Mouse (Mus musculus): Measurements from ENCODE around the gene Apex1. TPM values are rescaled to one million over a fixed set of nuclear protein-coding genes. Genes with fewer than 3 reads are reported as not detected.

Apex1 gene
- polyA plus RNA-seq, 1 experiment: 31.3 TPM

GRCm38 (mm10) chr14:50927366-50927765, 2.6 kb downstream of the Apex1 start:
- Histone ChIP-seq H3K27ac (ENCODE audit: insufficient read depth, low read depth, low read length) (no peak overlapping the region), H3K27me3 (replicated peaks; ENCODE audit: control insufficient read depth, insufficient read depth, low read length) (no peaks in the 10 kb centered on the region), H3K4me3 (ENCODE audit: insufficient read depth, low read depth, low read length) (no peak overlapping the region), H3K36me3 (ENCODE audit: control insufficient read depth, insufficient read depth, low read length) (no peaks in the 10 kb centered on the region; the same call in 1 of the 2 replicates), H3K4me1 (ENCODE audit: control insufficient read depth, insufficient read depth, low read length) (peaks cover 11% of the 10 kb centered on the region; the same call in 1 of the 2 replicates)
- 72% methylated on average over 3 of the region's 3 CpGs for WGBS
- no peak for DNase-seq
- TF ChIP-seq CTCF (conservative IDR thresholded peaks at IDR 0.05; ENCODE audit: insufficient read depth, insufficient read length, low read depth, low read length) (no peak), POLR2A (IDR thresholded peaks at IDR 0.05; ENCODE audit: low read depth, low read length) (no peak)

DNA sequence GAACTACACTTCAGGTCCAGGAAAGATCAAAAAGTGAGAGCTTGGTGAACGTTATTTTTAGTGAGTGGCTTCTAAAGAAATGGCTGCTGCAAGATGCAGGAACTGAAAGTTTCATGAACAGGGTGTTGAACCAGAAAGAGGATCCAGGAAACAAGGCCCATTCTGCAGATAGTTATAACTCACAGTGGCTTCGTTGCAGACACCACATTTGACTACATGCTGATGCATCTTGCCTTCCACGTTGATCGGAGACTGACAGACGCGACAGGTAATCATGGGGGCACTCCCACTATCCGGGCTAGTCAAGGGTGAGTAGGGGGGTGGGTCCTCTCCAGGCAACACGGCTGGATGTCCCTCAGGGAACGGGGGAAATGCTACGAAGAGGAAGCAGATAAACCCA, 5.2 kb downstream of the Apex1 start:
- 7% methylated on average over 10 of the region's 10 CpGs for WGBS

DNA sequence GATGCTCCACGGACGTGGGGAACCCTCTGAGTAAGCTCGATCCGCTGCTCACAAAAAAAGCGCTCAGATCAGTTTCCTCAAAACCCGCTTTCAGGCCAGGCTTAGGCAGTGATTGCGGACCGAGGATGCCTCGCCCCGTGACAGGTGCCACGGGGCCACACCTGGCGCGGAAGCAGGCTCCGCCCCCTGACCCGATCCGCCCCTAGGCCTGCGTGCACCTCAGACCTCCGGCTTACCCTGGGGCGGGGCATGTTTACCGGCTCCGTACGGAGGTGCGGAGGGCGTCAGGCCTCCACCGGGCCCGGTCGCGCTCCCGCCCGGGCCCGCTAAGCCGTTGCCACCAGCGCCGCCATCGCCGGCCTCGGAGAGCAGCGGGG, 5.6 kb downstream of the Apex1 start:
- H3K27ac ChIP-seq (ENCODE audit: insufficient read depth, low read depth, low read length): peak overlapping the region; percentile 78
- no peak for TF ChIP-seq POLR2A (IDR thresholded peaks at IDR 0.05; ENCODE audit: low read depth, low read length)
- TF ChIP-seq CTCF (conservative IDR thresholded peaks at IDR 0.05; ENCODE audit: insufficient read depth, insufficient read length, low read depth, low read length): no peak
- no peaks in the 10 kb centered on the region for H3K27me3 ChIP-seq (replicated peaks; ENCODE audit: control insufficient read depth, insufficient read depth, low read length)
- peak; percentile 81 for DNase-seq
- under 1% methylated on average over 38 of the region's 38 CpGs for WGBS
- peaks cover 11% of the 10 kb centered on the region; the same call in 1 of the 2 replicates for H3K4me1 ChIP-seq (ENCODE audit: control insufficient read depth, insufficient read depth, low read length)
- peak overlapping the region; percentile 75 for H3K4me3 ChIP-seq (ENCODE audit: insufficient read depth, low read depth, low read length)
- H3K36me3 ChIP-seq (ENCODE audit: control insufficient read depth, insufficient read depth, low read length): no peaks in the 10 kb centered on the region; the same call in 1 of the 2 replicates

More for the DNA sequence above, 5.2 kb downstream of the Apex1 start:
- TF ChIP-seq CTCF (conservative IDR thresholded peaks at IDR 0.05; ENCODE audit: insufficient read depth, insufficient read length, low read depth, low read length) (no peak), POLR2A (IDR thresholded peaks at IDR 0.05; ENCODE audit: low read depth, low read length) (no peak)
- Histone ChIP-seq H3K36me3 (ENCODE audit: control insufficient read depth, insufficient read depth, low read length) (no peaks in the 10 kb centered on the region; the same call in 1 of the 2 replicates), H3K4me1 (ENCODE audit: control insufficient read depth, insufficient read depth, low read length) (peaks cover 11% of the 10 kb centered on the region; the same call in 1 of the 2 replicates), H3K27me3 (replicated peaks; ENCODE audit: control insufficient read depth, insufficient read depth, low read length) (no peaks in the 10 kb centered on the region), H3K27ac (ENCODE audit: insufficient read depth, low read depth, low read length) (peak overlapping the region; percentile 78; the same call in 1 of the 2 replicates), H3K4me3 (ENCODE audit: insufficient read depth, low read depth, low read length) (peak overlapping the region; percentile 75)
- peak; percentile 23 for DNase-seq

- WGBS: under 1% methylated on average over 65 of the region's 68 CpGs
- H3K4me3 ChIP-seq (ENCODE audit: insufficient read depth, low read depth, low read length): peak within 1 kb of the TSS; percentile 75
- H3K27ac ChIP-seq (ENCODE audit: insufficient read depth, low read depth, low read length): peak within 1 kb of the TSS; percentile 78
- H3K4me1 ChIP-seq (ENCODE audit: control insufficient read depth, insufficient read depth, low read length): peaks cover 11% of the 10 kb centered on the region; the same call in 1 of the 2 replicates
- no peaks in the 10 kb centered on the region for H3K27me3 ChIP-seq (replicated peaks; ENCODE audit: control insufficient read depth, insufficient read depth, low read length)
- H3K36me3 ChIP-seq (ENCODE audit: control insufficient read depth, insufficient read depth, low read length): no peaks in the 10 kb centered on the region; the same call in 1 of the 2 replicates
- DNase-seq: peak; percentile 100
- no peak for TF ChIP-seq CTCF (conservative IDR thresholded peaks at IDR 0.05; ENCODE audit: insufficient read depth, insufficient read length, low read depth, low read length)
- TF ChIP-seq POLR2A (IDR thresholded peaks at IDR 0.05; ENCODE audit: low read depth, low read length): peak; percentile 19
Observed at GRCm38 (mm10) chr14:50930754-50931492, 6.2 kb downstream of the Apex1 start, which contains the start of the genes Pip4p1 and Pnp. TSS of gene Pip4p1 (minus strand) at chr14:50930856. TSS of gene Pnp (plus strand) at chr14:50931082.

- TF ChIP-seq POLR2A (IDR thresholded peaks at IDR 0.05; ENCODE audit: low read depth, low read length) (no peak), CTCF (conservative IDR thresholded peaks at IDR 0.05; ENCODE audit: insufficient read depth, insufficient read length, low read depth, low read length) (no peak)
- Histone ChIP-seq H3K36me3 (ENCODE audit: control insufficient read depth, insufficient read depth, low read length) (no peaks in the 10 kb centered on the region; the same call in 1 of the 2 replicates), H3K4me1 (ENCODE audit: control insufficient read depth, insufficient read depth, low read length) (peaks cover 11% of the 10 kb centered on the region; the same call in 1 of the 2 replicates), H3K27ac (ENCODE audit: insufficient read depth, low read depth, low read length) (peak overlapping the region; percentile 61), H3K4me3 (ENCODE audit: insufficient read depth, low read depth, low read length) (peak overlapping the region; percentile 73), H3K27me3 (replicated peaks; ENCODE audit: control insufficient read depth, insufficient read depth, low read length) (no peaks in the 10 kb centered on the region)
- 10% methylated on average over 12 of the region's 12 CpGs for WGBS
- DNase-seq: no peak
Observed at GRCm38 (mm10) chr14:50931493-50932020, 6.8 kb downstream of the Apex1 start.

- Histone ChIP-seq H3K4me1 (ENCODE audit: control insufficient read depth, insufficient read depth, low read length) (peaks cover under 1% of the 10 kb centered on the region; the same call in 1 of the 2 replicates), H3K27ac (ENCODE audit: insufficient read depth, low read depth, low read length) (no peak overlapping the region), H3K27me3 (replicated peaks; ENCODE audit: control insufficient read depth, insufficient read depth, low read length) (no peaks in the 10 kb centered on the region), H3K36me3 (ENCODE audit: control insufficient read depth, insufficient read depth, low read length) (no peaks in the 10 kb centered on the region), H3K4me3 (ENCODE audit: insufficient read depth, low read depth, low read length) (no peak overlapping the region)
- DNase-seq: no peak
- TF ChIP-seq CTCF (conservative IDR thresholded peaks at IDR 0.05; ENCODE audit: insufficient read depth, insufficient read length, low read depth, low read length): no peak
- no peak for TF ChIP-seq POLR2A (IDR thresholded peaks at IDR 0.05; ENCODE audit: low read depth, low read length)
- WGBS: 33% methylated on average over 1 of the region's 1 CpGs
Observed at GRCm38 (mm10) chr14:50936649-50937048, 11.9 kb downstream of the Apex1 start.
